Mouse (Mus musculus): Measurements from ENCODE around the gene Armc7. TPM values are rescaled to one million over a fixed set of nuclear protein-coding genes. Genes with fewer than 3 reads are reported as not detected.
A peak's percentile ranks its signal among the peaks of the same experiment; 100 is the strongest.

Armc7 gene
- total and polyA plus RNA-seq, 3 experiments, result 1.9 to 3.3 (median 2.7) TPM

DNA sequence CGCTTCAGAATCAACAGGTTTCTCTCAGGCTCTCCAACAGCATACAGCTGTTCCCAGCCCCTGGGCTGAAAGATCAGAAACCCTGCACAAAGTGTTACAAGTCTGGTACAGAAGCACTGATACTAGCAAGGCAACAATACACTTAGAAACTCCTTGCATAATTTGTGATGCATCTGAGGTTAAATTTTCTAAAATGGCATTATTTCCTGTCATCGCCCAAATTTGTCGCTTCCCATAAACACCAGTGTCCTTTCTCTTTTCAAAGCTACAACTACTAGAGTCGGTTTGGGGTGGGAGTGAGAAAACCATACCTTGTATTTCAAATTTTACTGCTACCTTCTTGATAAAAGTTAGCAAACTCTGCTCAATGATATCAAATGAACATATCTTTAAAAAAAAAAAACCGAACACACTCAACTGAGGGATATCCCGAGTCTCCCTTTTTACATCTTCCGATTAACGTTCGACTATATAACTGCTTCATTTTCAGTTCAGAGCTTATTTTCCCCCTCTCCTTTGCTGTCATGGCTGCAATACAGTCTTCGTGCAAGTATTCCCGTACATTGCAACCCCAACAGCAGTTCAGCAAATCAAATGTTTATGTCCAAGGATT, 59.4 kb downstream of the Armc7 start:
- 4% methylated on average over 11 of the region's 11 CpGs for WGBS
- no peak for DNase-seq
- peak overlapping the region; percentile 73 for H3K4me3 ChIP-seq
- H3K36me3 ChIP-seq (ENCODE audit: control insufficient read depth, insufficient read depth, low read length), result peaks cover 24% of the 10 kb centered on the region
- H3K27ac ChIP-seq, result peak overlapping the region; percentile 94
- TF ChIP-seq CTCF (IDR thresholded peaks at IDR 0.05) (no peak), EP300 (IDR thresholded peaks at IDR 0.05; ENCODE audit: insufficient read depth, low read depth, low read length) (no peak), POLR2A (IDR thresholded peaks at IDR 0.05; ENCODE audit: insufficient read depth, low read depth, low read length) (no peak)
- intact Hi-C loops (cut with DNase I), result loop anchor here (1.0 to 2.0 kb wide), 2 partner anchors 21 to 44 kb away; partner anchors contain the start of genes Jpt1 and Nt5c
- peak overlapping the region; percentile 92 for H3K9ac ChIP-seq (ENCODE audit: low read depth, low read length)
- peaks cover 2% of the 10 kb centered on the region; the same call in 1 of the 2 replicates for H3K79me2 ChIP-seq (replicated peaks; ENCODE audit: control insufficient read depth, insufficient read depth, low read length)
- H3K27me3 ChIP-seq (ENCODE audit: control insufficient read depth, insufficient read depth, low read length), result no peaks in the 10 kb centered on the region
- H3K4me1 ChIP-seq (ENCODE audit: control insufficient read depth, insufficient read depth, low read length), result peaks cover 3% of the 10 kb centered on the region; the same call in 1 of the 2 replicates

DNA sequence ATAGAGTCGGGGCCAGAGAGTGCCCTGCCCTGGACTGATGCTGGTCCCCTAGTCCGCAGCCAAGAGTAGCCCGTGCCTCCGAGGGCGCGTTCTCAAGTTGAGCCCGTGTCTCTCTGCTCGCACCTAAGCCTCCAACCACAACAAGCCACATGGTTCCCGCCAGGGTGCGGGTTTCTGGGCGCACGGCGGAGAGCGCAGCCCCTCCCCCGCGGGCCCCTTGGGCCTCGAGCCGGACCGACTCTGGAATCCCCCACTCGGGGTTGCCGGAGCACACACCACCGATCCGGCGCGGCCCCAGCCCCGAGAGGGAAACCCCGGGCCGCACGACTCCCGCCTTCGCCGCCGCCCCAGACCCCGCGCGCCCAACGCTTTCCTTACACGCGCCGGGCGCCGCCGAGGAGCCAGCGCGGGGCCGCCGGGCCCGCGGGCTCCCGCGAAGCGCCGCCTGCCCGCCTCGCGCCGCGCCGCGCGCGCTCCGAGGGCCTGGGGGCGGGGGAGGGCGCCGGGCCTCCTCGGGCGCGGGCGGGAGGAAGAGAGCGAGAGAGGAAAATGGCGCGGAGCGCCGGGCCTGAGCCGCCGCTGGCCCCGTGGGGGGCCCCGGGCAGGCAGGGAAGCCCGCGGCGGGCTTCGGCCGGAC, 60.1 kb downstream of the Armc7 start:
- peak overlapping the region; percentile 92 for H3K9ac ChIP-seq (ENCODE audit: low read depth, low read length)
- H3K4me1 ChIP-seq (ENCODE audit: control insufficient read depth, insufficient read depth, low read length), result peaks cover 3% of the 10 kb centered on the region; the same call in 1 of the 2 replicates
- H3K4me3 ChIP-seq, result peak overlapping the region; percentile 73
- intact Hi-C loops (cut with DNase I), result loop anchor here (1.0 to 2.0 kb wide), 3 partner anchors 21 to 45 kb away; partner anchors contain the start of genes Jpt1, Nt5c and Nup85
- WGBS, result 1% methylated on average over 73 of the region's 84 CpGs
- H3K79me2 ChIP-seq (replicated peaks; ENCODE audit: control insufficient read depth, insufficient read depth, low read length), result peaks cover 2% of the 10 kb centered on the region; the same call in 1 of the 2 replicates
- H3K36me3 ChIP-seq (ENCODE audit: control insufficient read depth, insufficient read depth, low read length), result peaks cover 21% of the 10 kb centered on the region
- H3K27me3 ChIP-seq (ENCODE audit: control insufficient read depth, insufficient read depth, low read length), result no peaks in the 10 kb centered on the region
- peak in 1 of 2 experiments; percentile 85 for DNase-seq
- TF ChIP-seq POLR2A (IDR thresholded peaks at IDR 0.05; ENCODE audit: insufficient read depth, low read depth, low read length) (no peak), EP300 (IDR thresholded peaks at IDR 0.05; ENCODE audit: insufficient read depth, low read depth, low read length) (no peak), CTCF (IDR thresholded peaks at IDR 0.05) (no peak)
- H3K27ac ChIP-seq, result peak overlapping the region; percentile 94

DNA sequence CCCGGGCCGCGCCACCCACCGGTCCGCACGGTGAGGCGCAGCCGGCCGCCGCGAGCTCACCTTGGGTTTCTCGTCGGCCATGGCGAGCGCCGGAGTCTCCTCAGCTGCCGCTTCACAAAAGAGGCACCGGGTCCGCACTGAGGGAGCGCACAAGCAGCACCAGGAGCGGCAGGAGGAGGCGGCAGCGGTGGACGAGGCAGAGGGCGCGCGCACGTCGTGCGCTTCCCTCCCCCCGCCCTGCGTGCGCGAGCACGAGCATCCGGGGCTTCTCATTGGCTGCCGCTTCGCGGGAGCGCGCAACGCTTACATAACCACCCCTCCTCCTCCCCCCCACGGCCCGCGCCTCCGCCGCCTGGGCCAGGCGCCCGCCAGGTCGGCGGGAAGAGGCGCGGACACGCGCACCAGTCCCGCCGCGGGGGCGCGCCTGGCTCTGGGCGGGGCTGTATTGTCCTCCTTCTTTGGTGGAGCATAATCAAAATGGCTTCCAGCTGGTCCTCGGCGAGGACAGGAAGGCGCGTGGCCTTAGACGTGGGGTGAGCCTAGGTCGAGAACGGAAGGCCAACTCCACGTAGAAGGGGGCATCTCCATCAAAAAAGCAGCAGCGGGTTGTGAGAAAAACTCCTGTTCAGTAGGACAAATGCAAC, 60.7 kb downstream of the Armc7 start, which contains the start of gene Sumo2:
Gene Sumo2, minus strand, starts transcription at position 239 of the 644 bp plus-strand sequence.
- Histone ChIP-seq H3K4me3 (peak within 1 kb of the TSS; percentile 73), H3K4me1 (ENCODE audit: control insufficient read depth, insufficient read depth, low read length) (peaks cover 3% of the 10 kb centered on the region; the same call in 1 of the 2 replicates), H3K36me3 (ENCODE audit: control insufficient read depth, insufficient read depth, low read length) (peaks cover 21% of the 10 kb centered on the region), H3K27me3 (ENCODE audit: control insufficient read depth, insufficient read depth, low read length) (no peaks in the 10 kb centered on the region), H3K27ac (peak within 1 kb of the TSS; percentile 94), H3K9ac (ENCODE audit: low read depth, low read length) (peak within 1 kb of the TSS; percentile 92), H3K79me2 (replicated peaks; ENCODE audit: control insufficient read depth, insufficient read depth, low read length) (peaks cover 2% of the 10 kb centered on the region; the same call in 1 of the 2 replicates)
- DNase-seq, result peak; percentile 99 to 100
- TF ChIP-seq POLR2A (IDR thresholded peaks at IDR 0.05; ENCODE audit: insufficient read depth, low read depth, low read length), result peak; percentile 62
- TF ChIP-seq EP300 (IDR thresholded peaks at IDR 0.05; ENCODE audit: insufficient read depth, low read depth, low read length), result 0 out of 2 replicates have a peak, but pooled peaks have one; percentile 16
- TF ChIP-seq CTCF (IDR thresholded peaks at IDR 0.05), result peak; percentile 34; the same call in 1 of the 2 replicates
- intact Hi-C loops (cut with DNase I), result loop anchor here (2.0 kb wide), 1 partner anchor 29 kb away; the partner anchor contains the start of gene Nup85
- 1% methylated on average over 70 of the region's 70 CpGs for WGBS

DNA sequence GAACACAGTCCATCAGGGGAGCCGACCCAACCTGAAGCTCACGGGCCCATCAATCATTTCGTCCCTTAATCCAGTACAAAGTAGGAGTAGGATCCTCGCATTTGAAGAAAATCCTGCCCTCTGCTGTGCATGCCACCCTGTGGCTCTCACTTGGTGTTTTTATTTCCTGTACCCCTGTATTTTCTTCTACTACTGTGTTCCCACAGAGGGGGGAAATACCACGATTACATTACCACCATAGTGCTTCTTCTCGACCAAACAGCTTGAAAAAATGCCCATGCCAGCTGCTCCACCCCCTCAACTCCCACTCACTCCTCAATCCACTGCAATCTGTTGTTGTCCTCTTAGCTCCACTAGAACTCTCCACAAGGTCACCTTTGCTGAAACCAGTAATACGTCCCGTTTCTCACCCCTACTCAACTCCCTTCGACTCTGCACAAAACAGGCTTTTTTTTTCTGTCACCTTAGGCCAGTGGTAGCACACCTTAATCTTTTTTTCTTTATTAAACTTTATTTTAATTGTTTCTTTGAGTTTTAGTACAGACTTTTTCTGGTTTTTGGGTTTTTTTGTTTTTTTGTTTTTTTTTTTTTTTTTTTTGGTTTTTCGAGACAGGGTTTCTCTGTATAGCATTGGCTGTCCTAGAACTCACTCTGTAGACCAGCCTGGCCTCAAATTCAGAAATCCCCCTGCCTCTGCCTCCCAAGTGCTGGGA, 61.5 kb downstream of the Armc7 start:
- TF ChIP-seq EP300 (IDR thresholded peaks at IDR 0.05; ENCODE audit: insufficient read depth, low read depth, low read length), result no peak
- TF ChIP-seq CTCF (IDR thresholded peaks at IDR 0.05), result no peak
- no peak for TF ChIP-seq POLR2A (IDR thresholded peaks at IDR 0.05; ENCODE audit: insufficient read depth, low read depth, low read length)
- H3K27me3 ChIP-seq (ENCODE audit: control insufficient read depth, insufficient read depth, low read length), result no peaks in the 10 kb centered on the region
- 91% methylated on average over 10 of the region's 10 CpGs for WGBS
- H3K79me2 ChIP-seq (replicated peaks; ENCODE audit: control insufficient read depth, insufficient read depth, low read length), result peaks cover 2% of the 10 kb centered on the region; the same call in 1 of the 2 replicates
- no peak overlapping the region for H3K9ac ChIP-seq (ENCODE audit: low read depth, low read length)
- H3K4me1 ChIP-seq (ENCODE audit: control insufficient read depth, insufficient read depth, low read length), result peaks cover 3% of the 10 kb centered on the region; the same call in 1 of the 2 replicates
- peak overlapping the region; percentile 44 for H3K4me3 ChIP-seq
- intact Hi-C loops (cut with DNase I), result loop anchor here (2.0 kb wide), 1 partner anchor 28 kb away; the partner anchor contains the start of gene Nup85
- peaks cover 19% of the 10 kb centered on the region for H3K36me3 ChIP-seq (ENCODE audit: control insufficient read depth, insufficient read depth, low read length)
- H3K27ac ChIP-seq, result peak overlapping the region; percentile 94
- DNase-seq, result no peak

DNA sequence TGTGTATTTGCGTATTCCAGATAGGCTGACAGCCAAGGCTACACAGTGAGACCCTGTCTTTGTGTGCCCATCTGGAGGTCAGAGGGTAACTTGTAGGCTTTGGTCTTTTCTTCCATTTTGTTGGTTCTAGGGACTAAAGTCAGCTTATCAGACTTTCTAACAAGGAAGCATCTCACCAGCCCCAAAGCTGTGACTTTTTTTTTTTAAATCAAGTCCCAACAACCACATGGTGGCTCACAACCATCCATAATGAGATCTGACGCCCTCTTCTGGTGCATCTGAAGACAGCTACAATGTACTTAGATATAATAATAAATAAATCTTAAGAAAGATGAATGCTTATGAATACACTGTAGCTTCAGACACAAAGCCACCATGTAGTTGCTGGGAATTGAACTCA, 62.6 kb downstream of the Armc7 start:
- Histone ChIP-seq H3K79me2 (replicated peaks; ENCODE audit: control insufficient read depth, insufficient read depth, low read length) (no peaks in the 10 kb centered on the region; the same call in 1 of the 2 replicates), H3K36me3 (ENCODE audit: control insufficient read depth, insufficient read depth, low read length) (peaks cover 18% of the 10 kb centered on the region), H3K4me3 (no peak overlapping the region), H3K27me3 (ENCODE audit: control insufficient read depth, insufficient read depth, low read length) (no peaks in the 10 kb centered on the region), H3K27ac (no peak overlapping the region), H3K9ac (ENCODE audit: low read depth, low read length) (no peak overlapping the region), H3K4me1 (ENCODE audit: control insufficient read depth, insufficient read depth, low read length) (peaks cover 3% of the 10 kb centered on the region; the same call in 1 of the 2 replicates)
- WGBS, result 68% methylated on average over 2 of the region's 2 CpGs
- no peak for DNase-seq
- TF ChIP-seq EP300 (IDR thresholded peaks at IDR 0.05; ENCODE audit: insufficient read depth, low read depth, low read length) (no peak), CTCF (IDR thresholded peaks at IDR 0.05) (peak; percentile 48), POLR2A (IDR thresholded peaks at IDR 0.05; ENCODE audit: insufficient read depth, low read depth, low read length) (no peak)
- intact Hi-C loops (cut with DNase I), result no loop called here

Small RNA genes lying within 50 kb of the gene (microRNA-seq; reads per million reads assigned to microRNA genes)
- gene Mir3968, result 0 to 0.39 reads per million in 2 experiments

Other genes starting within 250 kb of the Armc7 start
- gene Grin2c, start 208.4 kb upstream of the Armc7 start, total RNA-seq (2021), result under 1 TPM; 0.25 to 0.26 TPM
- gene Grin2c, start 208.4 kb upstream of the Armc7 start, polyA plus RNA-seq (2012; rRNA removed), result 1.6 and 2.0 TPM in 2 replicates
- 1 to 10 TPM; 7.1 to 8.8 TPM for gene Fdxr, start 198.6 kb upstream of the Armc7 start, total RNA-seq (2021)
- 8.4 and 8.7 TPM in 2 replicates for gene Fdxr, start 198.6 kb upstream of the Armc7 start, polyA plus RNA-seq (2012; rRNA removed)
- gene Fads6, start 178.0 kb upstream of the Armc7 start, total RNA-seq (2021), result 1 to 10 TPM; 1.6 to 1.8 TPM
- gene Fads6, start 178.0 kb upstream of the Armc7 start, polyA plus RNA-seq (2012; rRNA removed), result 1.9 and 2.0 TPM in 2 replicates
- not detected for gene Otop2, start 168.5 kb upstream of the Armc7 start, total RNA-seq (2021)
- gene Otop2, start 168.5 kb upstream of the Armc7 start, polyA plus RNA-seq (2012; rRNA removed), result not detected in 2 replicates
- gene Ush1g, start 153.6 kb upstream of the Armc7 start, total RNA-seq (2021), result under 1 TPM in 1 of 2 experiments, not detected in 1; 0.07 TPM
- gene Ush1g, start 153.6 kb upstream of the Armc7 start, polyA plus RNA-seq (2012; rRNA removed), result 0.10 and 0.18 TPM in 2 replicates
- not detected for gene Otop3, start 140.9 kb upstream of the Armc7 start, total RNA-seq (2021)
- not detected in 2 replicates for gene Otop3, start 140.9 kb upstream of the Armc7 start, polyA plus RNA-seq (2012; rRNA removed)
- gene Hid1, start 107.9 kb upstream of the Armc7 start, total RNA-seq (2021), result 1 to 10 TPM; 3.0 to 5.1 TPM
- gene Hid1, start 107.9 kb upstream of the Armc7 start, polyA plus RNA-seq (2012; rRNA removed), result 6.1 and 7.3 TPM in 2 replicates
- gene Cdr2l, start 93.8 kb upstream of the Armc7 start, total RNA-seq (2021), result 1 to 10 TPM; 4.5 TPM
- gene Cdr2l, start 93.8 kb upstream of the Armc7 start, polyA plus RNA-seq (2012; rRNA removed), result 6.2 and 6.7 TPM in 2 replicates
- 100 to 1,000 TPM; 144 to 159 TPM for gene Mrpl58, start 71.9 kb upstream of the Armc7 start, total RNA-seq (2021)
- gene Mrpl58, start 71.9 kb upstream of the Armc7 start, polyA plus RNA-seq (2012; rRNA removed), result 82.7 and 104 TPM in 2 replicates
- gene Atp5h, start 55.7 kb upstream of the Armc7 start, total RNA-seq (2021), result 1,000 to 10,000 TPM; 1,964 to 2,328 TPM
- gene Atp5h, start 55.7 kb upstream of the Armc7 start, polyA plus RNA-seq (2012; rRNA removed), result 830 and 1,376 TPM in 2 replicates
- gene Kctd2, start 55.5 kb upstream of the Armc7 start, total RNA-seq (2021), result 10 to 100 TPM; 26.6 to 30.0 TPM
- 22.9 and 31.9 TPM in 2 replicates for gene Kctd2, start 55.5 kb upstream of the Armc7 start, polyA plus RNA-seq (2012; rRNA removed)
- under 1 TPM in 1 of 2 experiments, not detected in 1; 0.13 TPM for gene Trim80, start 35.1 kb upstream of the Armc7 start, total RNA-seq (2021)
- 0.33 TPM in 1 of 2 replicates, not detected in the other for gene Trim80, start 35.1 kb upstream of the Armc7 start, polyA plus RNA-seq (2012; rRNA removed)
- not detected for gene Slc16a5, start 13.2 kb upstream of the Armc7 start, total RNA-seq (2021)
- 0.06 and 0.18 TPM in 2 replicates for gene Slc16a5, start 13.2 kb upstream of the Armc7 start, polyA plus RNA-seq (2012; rRNA removed)
- 10 to 100 TPM; 10.9 to 12.9 TPM for gene Nt5c, start 16.2 kb downstream of the Armc7 start, total RNA-seq (2021)
- gene Nt5c, start 16.2 kb downstream of the Armc7 start, polyA plus RNA-seq (2012; rRNA removed), result 11.7 and 12.4 TPM in 2 replicates
- 100 to 1,000 TPM; 110 TPM for gene Jpt1, start 38.7 kb downstream of the Armc7 start, total RNA-seq (2021)
- 116 and 124 TPM in 2 replicates for gene Jpt1, start 38.7 kb downstream of the Armc7 start, polyA plus RNA-seq (2012; rRNA removed)
- gene Sumo2, start 60.6 kb downstream of the Armc7 start, total RNA-seq (2021), result 100 to 1,000 TPM; 168 to 177 TPM
- 64.7 and 126 TPM in 2 replicates for gene Sumo2, start 60.6 kb downstream of the Armc7 start, polyA plus RNA-seq (2012; rRNA removed)
- gene Nup85, start 88.8 kb downstream of the Armc7 start, total RNA-seq (2021), result 10 to 100 TPM; 19.8 to 20.2 TPM
- 28.0 and 44.1 TPM in 2 replicates for gene Nup85, start 88.8 kb downstream of the Armc7 start, polyA plus RNA-seq (2012; rRNA removed)
- gene Mrps7, start 128.3 kb downstream of the Armc7 start, total RNA-seq (2021), result 10 to 100 TPM; 74.6 to 80.1 TPM
- 33.9 and 40.2 TPM in 2 replicates for gene Mrps7, start 128.3 kb downstream of the Armc7 start, polyA plus RNA-seq (2012; rRNA removed)
- gene Gga3, start 128.4 kb downstream of the Armc7 start, total RNA-seq (2021), result 10 to 100 TPM; 16.5 to 20.3 TPM
- gene Gga3, start 128.4 kb downstream of the Armc7 start, polyA plus RNA-seq (2012; rRNA removed), result 15.4 and 17.1 TPM in 2 replicates
- gene Mif4gd, start 137.3 kb downstream of the Armc7 start, total RNA-seq (2021), result 10 to 100 TPM; 51.3 to 54.7 TPM
- 94.0 and 123 TPM in 2 replicates for gene Mif4gd, start 137.3 kb downstream of the Armc7 start, polyA plus RNA-seq (2012; rRNA removed)
- 10 to 100 TPM; 32.9 to 40.7 TPM for gene Slc25a19, start 152.6 kb downstream of the Armc7 start, total RNA-seq (2021)
- gene Slc25a19, start 152.6 kb downstream of the Armc7 start, polyA plus RNA-seq (2012; rRNA removed), result 97.1 and 106 TPM in 2 replicates
- 100 to 1,000 TPM; 107 to 109 TPM for gene Grb2, start 232.9 kb downstream of the Armc7 start, total RNA-seq (2021)
- gene Grb2, start 232.9 kb downstream of the Armc7 start, polyA plus RNA-seq (2012; rRNA removed), result 52.0 and 73.2 TPM in 2 replicates